Mouse (Mus musculus) right cerebral cortex, postnatal 36 days (tissue): ENCODE measurements around the gene Plekhh2.

ENCODE experiments used
- DNase-seq, 2 experiments: peaks; one replicate each; pipeline ENCODE4 v3.0.0; 2022; ENCODE audit warnings: low spot score in 2 of 2, mixed read lengths in 1 of 2

The Plekhh2 gene

DNA sequence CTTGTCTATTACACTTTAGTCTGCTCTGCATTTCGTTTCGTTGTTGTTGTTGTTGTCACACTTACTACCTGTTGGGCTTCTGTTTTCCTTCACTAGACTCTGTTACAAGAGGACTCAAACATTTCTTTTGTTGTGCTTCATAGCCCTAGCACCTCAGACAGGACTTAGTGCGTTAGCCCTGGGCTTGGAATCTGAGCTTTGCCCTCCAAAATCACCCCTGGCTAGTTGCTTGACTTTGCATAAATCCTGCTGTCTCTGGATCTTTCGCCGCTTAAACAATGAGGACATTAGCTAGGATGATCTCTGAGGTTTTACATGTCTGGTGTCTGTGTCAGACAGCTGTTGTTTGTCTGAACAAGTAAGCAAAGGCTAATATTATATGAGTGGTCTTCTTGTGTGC, 62.2 kb downstream of the Plekhh2 start:
- no peak for DNase-seq

- no peak for DNase-seq
Measured at GRCm38 (mm10) chr17:84575108-84575507, 63.4 kb downstream of the Plekhh2 start.

GRCm38 (mm10) chr17:84576621-84577293, 65.1 kb downstream of the Plekhh2 start:
- DNase-seq = no peak

DNA sequence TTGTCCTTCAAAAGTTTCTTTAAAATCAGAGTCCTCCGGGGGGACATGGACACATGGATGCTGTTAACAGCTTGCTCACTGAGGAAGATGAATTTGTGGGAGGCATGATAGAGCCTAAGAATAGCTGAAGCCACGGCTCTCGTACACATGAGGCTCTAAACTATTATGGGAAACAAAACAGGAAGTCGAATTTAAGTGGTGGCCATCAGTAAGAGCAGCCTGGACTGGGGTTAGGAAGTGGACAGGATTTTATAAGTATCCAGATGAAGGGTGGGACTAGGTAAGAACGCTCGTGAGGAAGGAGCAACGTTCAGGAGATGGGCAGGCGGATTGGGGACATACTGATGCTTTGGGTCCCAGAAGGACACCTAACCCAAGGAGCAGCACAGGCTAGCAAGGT, 67.6 kb downstream of the Plekhh2 start:
- DNase-seq = no peak

- no peak for DNase-seq
Measured at GRCm38 (mm10) chr17:84579817-84580216, 68.1 kb downstream of the Plekhh2 start.

DNA sequence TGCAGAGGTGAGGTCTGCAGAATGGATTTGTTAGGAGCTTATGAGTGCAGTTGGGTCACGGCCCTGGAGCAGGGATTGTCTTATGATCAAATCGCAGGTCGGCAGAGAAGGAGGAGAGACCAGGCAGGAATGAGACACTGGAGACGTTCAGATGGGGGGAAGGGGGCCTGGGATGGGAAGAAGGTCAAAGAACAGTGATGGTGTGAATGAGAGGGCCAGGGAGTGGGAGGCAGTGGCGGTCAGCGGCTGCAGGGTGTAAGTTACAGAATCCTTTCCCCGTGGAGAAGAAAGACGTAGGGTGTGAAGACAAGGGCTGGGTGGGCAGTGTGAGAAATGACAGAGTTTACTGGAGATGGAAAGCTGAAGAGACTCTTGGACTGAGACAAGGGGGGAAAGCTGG, 69.1 kb downstream of the Plekhh2 start:
- no peak for DNase-seq

GRCm38 (mm10) chr17:84581740-84582414, 70.2 kb downstream of the Plekhh2 start:
- DNase-seq = no peak

DNA sequence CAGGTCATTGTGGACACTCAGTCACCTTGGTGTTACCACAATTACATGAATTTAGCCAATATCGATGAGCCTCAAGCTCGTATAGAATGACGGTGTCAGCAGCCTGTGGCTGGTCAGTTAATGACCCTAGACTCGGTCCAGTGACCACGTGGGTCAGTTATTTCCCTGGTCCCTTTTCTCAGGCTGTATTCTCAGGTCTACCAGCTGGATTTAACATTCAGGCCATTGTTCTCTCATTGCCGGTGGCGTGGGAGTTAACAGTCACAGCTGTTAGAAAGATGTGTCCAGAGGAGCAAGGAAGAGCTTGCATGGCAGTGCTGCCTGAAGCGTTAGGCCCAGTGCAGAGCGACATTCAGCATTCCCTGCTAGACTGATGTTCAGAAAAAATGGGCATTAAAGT, 72.4 kb downstream of the Plekhh2 start:
- no peak for DNase-seq

GRCm38 (mm10) chr17:84585104-84585503, 73.4 kb downstream of the Plekhh2 start:
- peak; percentile 47 to 76 for DNase-seq

GRCm38 (mm10) chr17:84590065-84590464, 78.4 kb downstream of the Plekhh2 start:
- DNase-seq = no peak

- DNase-seq = no peak
Measured at GRCm38 (mm10) chr17:84591431-84592150, 79.9 kb downstream of the Plekhh2 start.

- DNase-seq = no peak
Measured at GRCm38 (mm10) chr17:84596015-84596441, 84.3 kb downstream of the Plekhh2 start.

- no peak for DNase-seq
Measured at GRCm38 (mm10) chr17:84596501-84596900, 84.8 kb downstream of the Plekhh2 start.

- DNase-seq = no peak
Measured at GRCm38 (mm10) chr17:84597859-84598258, 86.2 kb downstream of the Plekhh2 start.

- no peak for DNase-seq
Measured at GRCm38 (mm10) chr17:84598928-84599327, 87.2 kb downstream of the Plekhh2 start.

DNA sequence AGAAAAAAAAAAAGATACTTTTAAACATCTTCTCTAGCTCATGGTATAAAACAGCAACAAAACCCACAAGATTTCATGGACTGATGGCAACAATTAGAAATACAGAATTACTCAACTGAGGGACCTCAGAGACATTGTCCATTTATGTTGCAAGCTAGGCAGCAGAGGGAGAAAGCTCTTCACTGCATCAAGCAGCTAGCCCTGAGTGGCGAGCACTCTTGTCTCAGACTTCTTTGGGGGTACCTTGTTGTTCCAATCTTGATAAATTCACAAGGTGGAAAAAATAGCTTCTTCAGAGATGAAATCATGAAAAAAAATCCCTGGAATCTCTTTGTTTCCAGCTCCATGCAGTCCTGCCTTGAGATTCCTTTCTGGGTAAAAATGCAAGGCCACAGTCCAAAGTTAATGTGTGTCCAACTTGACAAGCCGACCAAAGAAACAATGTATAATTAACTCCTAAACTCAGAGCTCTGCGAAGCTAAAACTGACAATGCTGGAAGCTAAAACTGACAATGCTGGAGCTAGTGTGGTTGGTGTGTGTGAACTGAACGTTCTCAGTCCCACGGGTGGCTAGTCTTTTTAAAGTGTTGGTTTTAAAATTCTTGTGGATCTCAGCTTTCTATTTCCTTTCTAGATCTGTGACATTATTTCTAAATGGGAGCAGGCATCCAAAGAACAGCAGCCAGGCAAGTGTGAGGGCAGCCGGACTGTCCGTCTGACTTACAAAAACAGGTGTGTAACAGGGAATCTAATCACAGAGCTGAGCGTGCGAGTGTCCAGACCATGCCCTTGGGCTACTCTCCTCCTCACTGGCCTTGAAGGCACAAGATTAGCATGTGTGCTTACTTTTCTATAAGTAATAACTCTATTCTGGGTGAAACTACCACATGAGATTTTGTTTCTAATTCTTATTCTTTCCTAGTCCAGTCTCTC, 88.6 kb downstream of the Plekhh2 start:
- peak in 1 of 2 experiments; percentile 18 for DNase-seq

DNA sequence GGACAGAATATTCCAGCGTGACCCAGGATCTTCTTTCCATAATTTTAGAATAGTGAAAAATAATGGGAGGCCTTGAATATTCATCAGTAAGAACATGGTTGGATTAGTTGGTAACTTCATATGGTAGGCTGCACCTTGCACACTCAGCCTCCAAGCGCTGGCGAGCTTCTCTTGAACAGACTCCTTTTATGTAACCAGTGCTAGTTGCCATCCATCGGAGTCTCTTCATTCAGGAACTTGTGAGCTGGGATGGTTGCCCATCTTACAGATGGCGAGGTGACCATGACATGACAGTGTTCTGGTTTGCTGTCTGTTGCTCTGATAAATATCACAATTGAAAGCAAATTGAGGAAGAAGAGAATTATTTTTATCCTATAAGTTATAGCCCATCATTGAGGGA, 90.1 kb downstream of the Plekhh2 start:
- DNase-seq = no peak

DNA sequence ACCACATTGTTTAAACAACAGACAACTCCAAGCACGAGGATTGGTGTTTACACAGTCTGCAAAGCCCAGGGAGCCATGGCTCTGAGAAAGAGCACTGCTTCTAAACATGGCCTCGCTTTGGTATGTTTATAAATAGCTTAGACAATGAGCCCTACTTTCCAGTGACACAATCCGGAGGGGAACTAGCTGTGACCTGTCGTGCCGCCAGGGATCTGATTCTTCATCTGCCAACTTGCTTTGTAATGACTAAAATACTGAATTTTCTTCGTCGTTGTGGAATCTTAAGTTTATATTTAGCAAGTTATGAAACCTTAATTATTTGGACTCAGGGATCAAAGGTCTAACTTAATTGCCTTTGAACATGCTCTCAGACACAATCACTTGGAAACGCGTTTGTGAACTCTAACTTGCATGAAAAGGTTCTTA, 91.5 kb downstream of the Plekhh2 start:
- DNase-seq = no peak

DNA sequence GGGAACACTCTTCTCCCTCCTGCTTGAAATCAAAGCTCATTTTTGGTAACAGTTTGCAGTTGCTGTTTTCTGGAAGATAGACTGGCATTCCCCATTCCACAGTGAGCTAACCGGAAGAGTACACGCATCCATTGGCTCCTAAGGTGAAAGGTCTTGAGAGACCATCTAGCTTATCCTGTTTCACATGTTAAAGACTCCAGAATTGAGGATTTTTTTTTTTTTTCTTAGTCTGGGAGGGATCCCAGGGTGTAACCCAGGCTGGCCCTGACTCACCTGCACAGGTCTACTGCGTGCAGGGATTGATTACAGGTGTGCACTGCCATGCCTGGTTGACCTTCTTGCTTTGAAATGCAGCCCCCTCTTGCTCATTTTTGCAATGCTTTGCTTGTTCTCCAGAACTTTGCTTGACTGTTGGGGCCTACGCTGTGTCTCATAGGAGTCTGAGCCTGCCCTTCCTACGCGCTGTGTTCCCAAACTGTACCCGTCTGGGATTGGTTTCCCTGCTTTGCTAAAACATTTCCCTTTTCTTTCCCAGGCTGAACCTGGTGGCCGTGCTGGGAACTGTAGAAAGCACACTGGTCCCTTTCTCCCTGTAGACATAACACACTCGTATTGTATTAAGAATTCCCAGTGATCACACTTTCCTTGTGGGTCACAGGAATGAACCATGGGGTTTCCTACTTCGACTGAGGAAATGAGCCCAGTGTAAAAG, 92.2 kb downstream of the Plekhh2 start:
- DNase-seq = no peak

- DNase-seq = no peak
Measured at GRCm38 (mm10) chr17:84606976-84607375, 95.3 kb downstream of the Plekhh2 start.

DNA sequence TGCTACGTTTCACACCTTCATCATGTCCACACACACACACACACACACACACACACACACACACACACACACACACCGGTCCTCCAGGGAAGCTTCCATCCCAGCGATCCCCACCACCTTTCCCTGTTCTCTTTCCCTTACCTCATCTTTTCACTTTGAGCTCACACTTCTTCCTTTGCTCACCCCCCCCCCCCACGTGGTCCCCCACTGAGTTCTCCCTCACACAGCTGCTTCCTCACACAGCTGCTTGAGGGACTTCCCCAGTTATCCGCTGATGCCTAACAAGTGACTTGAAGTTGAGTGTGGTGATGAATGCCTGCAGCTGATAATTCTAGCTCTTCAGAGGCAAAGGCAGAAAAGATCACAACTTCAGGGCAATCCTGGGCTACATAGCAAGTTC, 95.9 kb downstream of the Plekhh2 start:
- no peak for DNase-seq
